Mouse (Mus musculus): ENCODE results near the gene Trmu.

The Trmu gene

DNA sequence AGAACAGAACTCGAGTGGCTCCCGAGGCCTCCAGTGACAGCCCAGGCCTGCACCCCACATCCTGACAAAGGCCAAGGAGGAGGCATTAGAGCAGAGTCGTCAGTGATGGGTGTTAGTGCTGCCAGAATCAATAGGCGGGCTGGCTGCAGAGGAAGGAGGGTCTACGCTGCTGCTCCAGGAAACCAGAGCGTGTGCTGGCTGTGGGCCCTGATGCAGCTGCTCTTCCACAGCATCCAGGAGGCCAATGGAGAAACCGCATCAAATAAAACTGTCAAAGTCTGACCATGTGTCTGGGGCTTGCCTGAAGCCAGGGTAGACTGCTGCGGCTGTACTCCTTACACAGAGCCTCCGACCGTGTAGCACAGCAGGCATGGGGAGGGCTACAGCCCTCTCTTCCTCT is 18.0 kb downstream of the Trmu start:
- no peak for DNase-seq (ENCODE audit: low spot score)

DNA sequence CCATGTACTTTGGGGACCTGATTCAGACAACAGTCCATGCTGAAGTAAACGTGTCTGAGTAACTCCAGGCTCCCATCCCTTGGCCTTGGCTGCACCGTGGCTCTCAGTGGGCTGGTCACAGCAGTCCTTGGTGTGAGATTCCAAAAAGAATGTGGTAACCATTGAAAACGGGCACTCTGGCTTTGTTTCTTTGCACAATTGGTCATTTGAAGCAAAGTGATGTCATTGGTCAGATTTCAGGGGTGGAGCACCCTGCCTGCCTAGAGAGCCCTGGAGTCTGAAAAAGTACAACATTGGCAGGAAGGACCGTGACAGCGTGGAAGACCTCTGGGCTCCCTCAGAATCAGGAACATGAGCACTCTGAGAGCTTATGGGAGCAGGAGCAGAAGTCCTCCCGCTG is 20.3 kb downstream of the Trmu start:
- DNase-seq (ENCODE audit: low spot score), result no peak

DNA sequence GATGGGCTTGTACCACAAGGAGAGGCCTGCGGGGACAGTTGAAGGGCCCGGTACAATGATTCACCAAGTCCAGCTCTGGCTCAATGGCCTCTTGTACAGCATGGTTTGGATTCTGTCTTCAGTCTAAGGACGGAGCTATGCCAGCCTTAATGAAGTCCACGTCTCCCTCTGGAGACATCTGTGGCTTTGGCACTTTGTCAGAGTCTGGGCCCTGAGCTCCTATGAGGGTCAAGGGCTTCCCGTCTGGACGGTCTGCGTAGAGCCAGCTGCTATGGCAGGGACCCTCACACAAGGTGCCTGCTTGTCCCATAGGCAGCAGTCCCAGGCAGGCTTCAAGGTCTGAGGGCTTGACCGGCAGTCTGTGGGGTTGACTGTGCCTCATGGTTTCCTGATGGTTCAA is 21.2 kb downstream of the Trmu start:
- DNase-seq (ENCODE audit: low spot score), result no peak

DNA sequence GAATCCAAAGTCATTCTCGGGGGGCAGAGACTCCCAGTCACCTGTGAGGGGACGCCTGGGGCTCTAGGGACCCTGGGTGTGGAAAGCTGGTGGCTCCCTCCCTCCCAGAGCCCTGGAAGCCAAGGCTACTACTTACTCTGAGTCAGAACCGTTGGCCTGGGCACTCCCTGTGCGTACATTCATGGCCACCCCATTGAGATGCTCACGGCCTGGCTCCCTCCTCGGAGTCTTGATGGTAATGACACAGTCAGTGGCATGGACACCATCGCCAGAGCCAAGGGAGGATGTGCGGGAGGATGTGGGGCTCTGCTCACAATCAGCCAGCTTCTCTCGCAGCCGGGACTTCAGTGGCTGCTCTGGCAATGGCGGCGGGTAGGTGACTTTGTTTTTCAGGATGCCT is 21.7 kb downstream of the Trmu start:
- DNase-seq (ENCODE audit: low spot score), result no peak

DNA sequence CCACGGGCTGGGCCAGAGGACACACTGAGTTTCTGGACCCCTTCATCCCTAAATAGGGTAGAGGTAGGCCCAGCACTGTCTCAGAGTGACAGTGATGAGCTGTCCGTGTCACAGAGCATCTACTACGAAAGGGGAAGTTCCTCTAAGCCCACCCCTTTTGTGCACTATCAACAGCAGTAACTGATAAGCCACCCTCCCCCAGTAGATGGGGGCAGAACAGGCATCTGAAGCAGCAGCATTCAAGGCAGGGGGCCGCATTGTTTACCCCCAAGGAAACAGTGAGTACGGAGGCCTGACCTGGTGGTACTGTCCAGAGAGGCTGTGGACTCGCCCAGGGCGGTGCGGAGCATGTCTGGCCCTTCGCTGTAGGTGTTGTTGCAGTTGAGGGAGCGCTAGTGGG is 23.4 kb downstream of the Trmu start:
- no peak for DNase-seq (ENCODE audit: low spot score)

DNA sequence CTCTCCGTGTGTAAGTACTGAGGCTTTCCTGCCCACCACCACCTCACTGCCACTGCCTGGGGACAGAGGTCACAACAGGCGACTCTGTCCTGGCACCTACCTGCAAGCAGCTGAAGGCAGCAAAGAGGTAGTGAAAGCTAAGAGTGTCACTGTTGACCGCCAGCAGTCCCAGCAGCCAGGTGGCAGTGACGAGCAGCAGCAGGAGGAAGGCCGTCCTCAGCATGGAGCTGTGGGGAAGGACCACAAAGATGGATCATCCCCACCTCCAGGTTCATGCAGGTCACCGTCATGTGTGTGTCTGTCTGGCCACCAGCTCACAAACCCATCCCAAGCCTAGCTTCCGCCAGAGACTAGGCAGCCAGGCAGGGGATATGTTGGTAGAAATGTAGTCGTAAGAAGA is 24.7 kb downstream of the Trmu start:
- DNase-seq (ENCODE audit: low spot score), result peak; percentile 25

DNA sequence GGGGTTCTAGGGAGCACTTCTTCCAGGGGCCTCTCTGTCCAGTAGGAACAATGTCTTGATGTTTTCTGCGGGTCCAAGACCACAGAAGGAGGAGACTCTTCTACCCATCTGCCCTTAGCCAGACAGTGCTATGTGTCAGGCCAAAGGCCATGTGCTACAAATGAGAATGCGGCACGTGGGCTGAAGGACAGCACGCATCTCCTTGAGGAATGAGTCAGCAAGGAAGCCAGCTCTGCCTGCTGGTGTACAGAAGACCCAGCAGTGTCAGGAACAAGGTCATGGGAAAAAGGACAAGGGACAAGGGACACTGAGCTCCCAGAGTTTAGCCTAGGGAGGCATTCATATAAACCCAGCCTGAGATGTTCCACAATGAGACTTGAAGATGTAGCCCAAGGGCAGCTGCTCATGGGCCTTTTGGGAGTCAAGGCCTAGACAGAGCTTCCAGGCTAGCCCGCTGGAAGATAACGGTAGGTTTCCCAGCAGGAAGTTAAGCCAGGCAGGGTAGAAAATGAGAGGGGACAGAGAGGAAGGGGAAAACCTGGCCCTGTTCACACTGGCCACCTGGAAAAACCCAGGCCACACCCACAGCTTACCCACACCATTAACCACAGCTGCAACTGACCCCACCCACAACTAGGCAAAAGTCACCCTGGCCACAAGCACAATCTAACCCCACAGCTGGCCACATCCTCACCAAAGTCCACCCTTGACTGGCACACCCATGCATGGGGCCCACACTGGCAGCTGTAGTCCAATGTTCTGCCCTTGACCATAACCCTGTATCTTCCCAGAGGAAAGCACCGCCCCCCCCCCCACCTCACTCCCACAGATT is 29.8 kb downstream of the Trmu start:
- DNase-seq (ENCODE audit: low spot score), result no peak

DNA sequence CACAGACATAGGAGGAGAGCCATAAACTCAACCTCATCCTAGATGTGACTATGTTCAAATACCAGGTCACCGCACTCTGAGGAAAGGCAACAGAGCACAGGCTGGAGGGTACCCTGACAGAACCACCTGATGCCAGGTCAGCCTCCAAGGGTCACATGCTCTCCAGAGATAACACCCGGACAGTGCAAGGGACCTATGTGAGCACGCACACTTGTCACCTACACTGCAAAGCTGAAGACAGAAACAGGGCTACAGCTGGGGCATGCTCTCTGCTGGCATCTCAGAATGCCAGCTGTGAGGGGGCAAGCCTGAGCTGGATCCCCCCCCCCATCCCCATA is 30.3 kb downstream of the Trmu start:
- DNase-seq (ENCODE audit: low spot score), result no peak

DNA sequence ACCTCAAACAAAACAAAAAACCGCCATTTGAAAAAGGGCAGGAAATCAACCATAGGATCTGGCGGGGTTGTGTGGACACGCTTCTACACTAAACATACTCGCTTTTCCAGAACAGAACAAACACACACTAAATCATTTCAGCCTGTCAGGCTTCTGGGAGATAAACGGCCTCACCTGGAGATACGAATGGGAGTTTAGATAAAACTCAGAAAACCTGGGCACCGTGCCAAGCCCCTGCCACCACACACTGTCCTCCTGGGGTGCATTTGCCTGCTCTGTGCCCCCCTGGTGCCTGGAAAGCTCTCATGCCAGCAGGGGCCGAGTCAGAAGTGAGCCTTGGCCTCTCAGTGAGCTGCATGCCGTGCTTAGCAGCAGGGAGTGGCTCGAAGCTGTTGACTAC is 30.8 kb downstream of the Trmu start:
- DNase-seq (ENCODE audit: low spot score), result no peak

DNA sequence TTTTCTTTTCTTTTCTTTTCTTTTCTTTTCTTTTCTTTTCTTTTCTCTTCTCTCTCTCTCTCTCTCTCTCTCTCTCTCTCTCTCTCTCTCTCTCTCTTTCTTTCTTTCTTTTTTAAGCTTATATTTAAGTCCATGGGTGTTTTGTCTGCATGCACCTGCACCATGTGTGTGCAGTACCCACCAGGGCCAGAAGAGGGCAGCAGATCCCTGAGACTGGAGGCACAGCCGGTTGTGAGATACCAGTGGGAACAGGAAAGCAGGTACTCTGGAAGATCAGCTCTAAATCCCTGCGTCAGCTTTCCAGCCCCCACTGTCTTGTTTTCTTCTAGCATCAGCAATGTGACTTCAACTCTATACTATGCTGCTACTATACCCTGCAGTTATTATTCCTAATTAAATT is 34.5 kb downstream of the Trmu start:
- peak; percentile 73 for DNase-seq (ENCODE audit: low spot score)

DNA sequence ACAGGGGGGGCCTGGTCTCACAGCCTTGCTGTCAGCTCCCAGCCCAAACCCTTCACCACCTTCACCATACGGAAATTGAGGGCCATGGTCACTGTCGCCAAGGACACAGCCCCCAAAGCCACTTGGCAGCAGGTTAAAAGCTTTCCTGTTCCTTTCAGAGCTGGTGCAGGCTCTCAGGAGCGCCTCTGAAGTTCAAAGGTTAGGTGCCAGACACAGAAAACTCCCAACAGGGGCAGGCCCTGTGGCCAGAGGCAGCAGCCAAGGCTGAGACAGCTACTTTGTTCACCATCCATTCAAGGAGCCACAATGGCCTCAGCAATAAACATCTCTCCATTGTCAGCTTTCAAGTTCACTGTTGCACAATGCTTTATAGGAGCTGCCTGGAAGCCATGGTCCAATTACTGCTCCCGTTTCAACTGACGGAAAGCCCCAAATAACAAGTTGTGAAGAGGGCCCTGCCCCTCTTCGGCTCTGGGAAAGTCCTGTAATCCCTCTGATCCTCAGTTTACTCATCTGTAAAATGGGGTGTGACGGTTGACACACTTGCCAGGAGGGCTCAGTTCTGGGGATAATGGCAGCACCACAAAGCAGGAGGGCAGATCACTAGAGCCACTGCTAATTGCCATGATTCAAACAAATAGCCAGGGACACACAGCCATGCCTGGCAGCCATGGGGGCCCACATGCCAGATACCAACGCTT is 40.2 kb downstream of the Trmu start:
- DNase-seq (ENCODE audit: low spot score), result peak; percentile 63

DNA sequence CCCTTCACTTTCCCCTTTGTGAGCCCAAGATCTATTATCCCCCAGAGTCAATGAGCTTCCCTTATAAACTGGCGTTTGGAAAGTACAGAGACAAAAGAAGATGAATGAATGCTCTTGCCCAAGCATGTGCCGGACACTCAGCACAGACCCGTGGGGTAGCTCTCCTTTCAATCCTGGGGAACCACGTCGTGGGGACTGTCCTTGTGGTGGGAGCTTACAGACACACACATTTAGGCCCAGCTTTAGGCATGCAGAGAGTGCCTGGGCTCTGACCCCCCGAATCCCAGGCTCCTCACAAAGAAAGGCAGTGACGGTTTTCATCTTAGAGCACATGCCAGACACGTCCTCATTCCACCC is 40.8 kb downstream of the Trmu start:
- DNase-seq (ENCODE audit: low spot score), result no peak

DNA sequence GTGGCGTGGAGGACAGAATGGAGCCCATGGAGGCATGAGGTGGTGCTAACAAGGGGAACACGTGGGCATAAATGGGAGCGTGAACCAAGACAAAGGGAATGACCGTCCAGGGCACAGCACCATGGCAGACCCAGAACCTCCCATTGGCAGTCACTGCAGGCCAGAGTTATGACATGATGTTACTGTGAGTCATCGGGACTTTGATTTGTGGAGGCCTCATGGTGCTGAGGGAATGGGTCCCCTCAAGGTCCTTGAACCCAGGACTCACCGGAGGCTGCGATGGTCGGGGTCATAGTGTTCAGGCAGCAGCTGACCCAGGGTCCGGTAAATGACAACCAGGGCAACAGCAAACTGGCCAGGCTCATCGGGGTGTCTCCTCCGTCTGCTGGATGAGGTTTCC is 42.7 kb downstream of the Trmu start:
- no peak for DNase-seq (ENCODE audit: low spot score)

DNA sequence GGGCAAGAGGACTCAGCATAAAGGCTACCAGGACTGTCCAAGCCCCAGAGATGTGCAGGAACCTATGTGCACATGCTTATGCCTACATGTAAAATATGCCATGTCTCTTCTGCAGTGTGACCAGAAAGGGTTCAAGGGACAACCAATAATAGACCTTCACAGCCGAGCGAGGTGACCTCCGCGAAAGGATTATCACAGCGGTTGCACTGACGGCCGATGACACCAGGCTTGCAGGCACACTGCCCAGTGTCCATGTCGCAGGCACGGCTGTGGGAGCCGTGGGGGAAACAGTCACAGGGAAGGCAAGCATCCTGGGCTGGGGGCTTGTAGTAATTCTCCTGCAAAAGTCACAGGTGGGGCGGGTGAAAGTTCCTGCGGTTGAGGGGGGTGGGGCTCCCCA is 49.0 kb downstream of the Trmu start:
- no peak for DNase-seq (ENCODE audit: low spot score)

DNA sequence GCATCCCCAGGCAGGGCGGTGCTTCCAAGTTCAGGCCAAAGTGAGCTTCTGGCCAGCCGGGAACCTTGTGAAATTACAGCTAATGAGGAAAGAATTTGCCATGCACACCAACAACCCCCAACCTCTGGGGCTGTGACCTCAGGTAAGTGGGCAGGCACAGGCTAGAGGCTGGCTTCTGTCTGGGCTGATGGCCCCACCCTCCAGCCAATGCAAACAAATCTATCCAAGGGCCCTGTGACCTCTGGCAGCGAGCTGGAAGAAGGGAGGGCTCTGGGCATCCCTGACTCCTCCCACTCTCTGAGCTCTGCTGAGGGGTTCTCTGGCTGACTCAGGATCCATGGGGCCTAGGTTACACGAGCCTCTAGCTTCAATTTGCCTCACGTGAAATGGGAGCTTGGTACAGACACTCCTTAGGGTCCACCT is 56.5 kb downstream of the Trmu start:
- DNase-seq (ENCODE audit: low spot score), result peak; percentile 60
